Mouse (Mus musculus): Measurements from ENCODE around the gene Nxf1. TPM values are rescaled to one million over a fixed set of nuclear protein-coding genes. Genes with fewer than 3 reads are reported as not detected.

Gene Nxf1
- polyA plus RNA-seq, 1 experiment, result 78.5 TPM

DNA sequence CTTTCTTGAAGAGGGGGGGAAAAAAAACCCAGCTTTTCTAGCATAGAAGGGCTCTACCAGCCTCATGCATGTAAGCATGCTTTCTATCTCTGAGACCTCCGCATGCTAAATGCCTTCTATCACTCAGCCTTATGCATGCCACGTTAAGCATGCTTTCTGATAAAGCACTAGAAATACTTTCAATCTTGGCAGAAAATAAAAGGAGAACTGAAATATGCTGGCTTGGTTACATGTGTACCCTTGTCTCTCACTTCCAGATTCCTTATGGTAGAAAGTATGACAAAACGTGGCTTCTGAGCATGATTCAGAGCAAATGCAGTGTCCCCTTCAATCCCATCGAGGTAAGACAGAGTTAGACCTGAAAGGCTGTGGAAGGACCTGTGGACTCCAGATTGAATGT, 6.4 kb downstream of the Nxf1 start:
- Histone ChIP-seq H3K27me3 (ENCODE audit: control insufficient read depth, insufficient read depth, insufficient read length) (no peaks in the 10 kb centered on the region), H3K79me3 (ENCODE audit: low read depth) (peaks cover 45% of the 10 kb centered on the region), H3K79me2 (ENCODE audit: control insufficient read depth, insufficient read depth) (peaks cover 52% of the 10 kb centered on the region), H3K36me3 (ENCODE audit: control insufficient read depth, insufficient read depth) (peaks cover 65% of the 10 kb centered on the region), H3ac (ENCODE audit: control insufficient read depth, insufficient read length, low read depth) (no peak overlapping the region), H3K4me3 (ENCODE audit: insufficient read depth, poor library complexity, severe bottlenecking) (no peak overlapping the region)
- TF ChIP-seq CTCF (IDR thresholded peaks at IDR 0.05; ENCODE audit: control insufficient read depth, insufficient read depth, insufficient read length), result no peak

GRCm38 (mm10) chr19:8765562-8765961, 8.7 kb downstream of the Nxf1 start:
- H3K36me3 ChIP-seq (ENCODE audit: control insufficient read depth, insufficient read depth), result peaks cover 87% of the 10 kb centered on the region
- peaks cover 23% of the 10 kb centered on the region for H3K79me3 ChIP-seq (ENCODE audit: low read depth)
- H3ac ChIP-seq (ENCODE audit: control insufficient read depth, insufficient read length, low read depth), result no peak overlapping the region
- H3K79me2 ChIP-seq (ENCODE audit: control insufficient read depth, insufficient read depth), result peaks cover 33% of the 10 kb centered on the region
- H3K27me3 ChIP-seq (ENCODE audit: control insufficient read depth, insufficient read depth, insufficient read length), result no peaks in the 10 kb centered on the region
- TF ChIP-seq MAX (IDR thresholded peaks at IDR 0.05) (no peak), CTCF (IDR thresholded peaks at IDR 0.05; ENCODE audit: control insufficient read depth, insufficient read depth, insufficient read length) (no peak), USF1 (IDR thresholded peaks at IDR 0.05; ENCODE audit: low read depth) (no peak), MYOG (IDR thresholded peaks at IDR 0.05; ENCODE audit: control insufficient read depth, extremely low read depth, insufficient read length) (no peak), FOSL1 (IDR thresholded peaks at IDR 0.05; ENCODE audit: insufficient read depth, low read length, poor library complexity, severe bottlenecking) (no peak), CEBPB (IDR thresholded peaks at IDR 0.05; ENCODE audit: low read depth) (no peak), MYOD1 (IDR thresholded peaks at IDR 0.05; ENCODE audit: control insufficient read depth, insufficient read length, low read depth) (no peak)
- H3K4me3 ChIP-seq (ENCODE audit: insufficient read depth, poor library complexity, severe bottlenecking), result no peak overlapping the region

GRCm38 (mm10) chr19:8770567-8771270, 13.8 kb downstream of the Nxf1 start, which contains the start of gene Tmem223:
Gene Tmem223 (plus strand): TSS chr19:8770996.
- Histone ChIP-seq H3K79me2 (ENCODE audit: control insufficient read depth, insufficient read depth) (peaks cover 46% of the 10 kb centered on the region), H3ac (ENCODE audit: control insufficient read depth, insufficient read length, low read depth) (peak within 1 kb of the TSS; percentile 50), H3K36me3 (ENCODE audit: control insufficient read depth, insufficient read depth) (peaks cover 76% of the 10 kb centered on the region), H3K4me3 (ENCODE audit: insufficient read depth, poor library complexity, severe bottlenecking) (peak within 1 kb of the TSS; percentile 51), H3K79me3 (ENCODE audit: low read depth) (peaks cover 13% of the 10 kb centered on the region), H3K27me3 (ENCODE audit: control insufficient read depth, insufficient read depth, insufficient read length) (no peaks in the 10 kb centered on the region)
- TF ChIP-seq MYOD1 (IDR thresholded peaks at IDR 0.05; ENCODE audit: control insufficient read depth, insufficient read length, low read depth) (no peak), FOSL1 (IDR thresholded peaks at IDR 0.05; ENCODE audit: insufficient read depth, low read length, poor library complexity, severe bottlenecking) (no peak), CEBPB (IDR thresholded peaks at IDR 0.05; ENCODE audit: low read depth) (no peak), CTCF (IDR thresholded peaks at IDR 0.05; ENCODE audit: control insufficient read depth, insufficient read depth, insufficient read length) (no peak), MYOG (IDR thresholded peaks at IDR 0.05; ENCODE audit: control insufficient read depth, extremely low read depth, insufficient read length) (no peak), MAX (IDR thresholded peaks at IDR 0.05) (no peak), USF1 (IDR thresholded peaks at IDR 0.05; ENCODE audit: low read depth) (no peak)

DNA sequence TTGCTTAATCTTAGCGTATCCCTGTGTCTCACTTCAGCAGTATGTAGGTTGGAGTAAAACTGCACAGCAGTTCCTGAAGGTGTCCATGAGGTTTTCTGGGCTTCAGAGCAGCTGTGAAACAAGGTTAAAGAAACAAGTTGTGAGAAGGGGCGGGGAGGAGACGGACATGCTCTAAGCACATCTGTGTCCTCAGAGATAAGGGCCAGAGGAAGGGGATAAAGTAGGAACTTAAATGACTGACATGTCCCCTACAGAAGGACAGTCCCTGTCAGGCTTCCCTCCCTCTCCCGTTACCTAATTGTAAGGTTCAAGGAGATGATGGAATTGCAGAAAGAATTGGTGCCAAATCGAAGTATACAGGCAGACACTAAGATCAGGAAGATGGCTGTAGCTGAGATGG, 16.1 kb downstream of the Nxf1 start:
- peaks cover 14% of the 10 kb centered on the region for H3K79me3 ChIP-seq (ENCODE audit: low read depth)
- H3K36me3 ChIP-seq (ENCODE audit: control insufficient read depth, insufficient read depth), result peaks cover 69% of the 10 kb centered on the region
- no peak overlapping the region for H3K4me3 ChIP-seq (ENCODE audit: insufficient read depth, poor library complexity, severe bottlenecking)
- TF ChIP-seq MAX (IDR thresholded peaks at IDR 0.05) (no peak), USF1 (IDR thresholded peaks at IDR 0.05; ENCODE audit: low read depth) (no peak), FOSL1 (IDR thresholded peaks at IDR 0.05; ENCODE audit: insufficient read depth, low read length, poor library complexity, severe bottlenecking) (no peak), CTCF (IDR thresholded peaks at IDR 0.05; ENCODE audit: control insufficient read depth, insufficient read depth, insufficient read length) (no peak), MYOG (IDR thresholded peaks at IDR 0.05; ENCODE audit: control insufficient read depth, extremely low read depth, insufficient read length) (no peak), MYOD1 (IDR thresholded peaks at IDR 0.05; ENCODE audit: control insufficient read depth, insufficient read length, low read depth) (no peak), CEBPB (IDR thresholded peaks at IDR 0.05; ENCODE audit: low read depth) (no peak)
- no peak overlapping the region for H3ac ChIP-seq (ENCODE audit: control insufficient read depth, insufficient read length, low read depth)
- H3K27me3 ChIP-seq (ENCODE audit: control insufficient read depth, insufficient read depth, insufficient read length), result no peaks in the 10 kb centered on the region
- peaks cover 50% of the 10 kb centered on the region for H3K79me2 ChIP-seq (ENCODE audit: control insufficient read depth, insufficient read depth)

DNA sequence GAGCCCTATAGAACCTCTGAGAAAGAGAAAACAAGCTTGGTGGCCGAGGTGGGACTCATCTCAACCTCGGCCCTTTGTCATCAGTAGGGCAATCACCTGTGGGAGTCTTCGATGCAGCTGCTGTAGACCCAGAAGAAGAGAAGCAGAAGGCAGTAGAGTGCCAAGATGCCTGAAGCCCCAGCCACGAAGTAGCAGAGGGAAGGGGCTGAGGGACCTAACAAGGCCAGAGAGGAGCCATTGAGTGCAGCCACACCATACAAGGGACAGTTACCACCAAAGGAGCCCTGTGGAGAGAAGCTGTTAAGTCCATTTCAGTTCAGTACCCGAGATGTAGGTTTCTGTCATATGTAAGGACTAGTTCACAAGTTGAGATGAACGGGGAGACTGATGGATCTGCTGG, 16.5 kb downstream of the Nxf1 start:
- Histone ChIP-seq H3K27me3 (ENCODE audit: control insufficient read depth, insufficient read depth, insufficient read length) (no peaks in the 10 kb centered on the region), H3ac (ENCODE audit: control insufficient read depth, insufficient read length, low read depth) (peak overlapping the region; percentile 60), H3K79me3 (ENCODE audit: low read depth) (peaks cover 14% of the 10 kb centered on the region), H3K4me3 (ENCODE audit: insufficient read depth, poor library complexity, severe bottlenecking) (no peak overlapping the region), H3K36me3 (ENCODE audit: control insufficient read depth, insufficient read depth) (peaks cover 69% of the 10 kb centered on the region), H3K79me2 (ENCODE audit: control insufficient read depth, insufficient read depth) (peaks cover 50% of the 10 kb centered on the region)
- TF ChIP-seq MYOD1 (IDR thresholded peaks at IDR 0.05; ENCODE audit: control insufficient read depth, insufficient read length, low read depth), result no peak
- no peak for TF ChIP-seq CEBPB (IDR thresholded peaks at IDR 0.05; ENCODE audit: low read depth)
- TF ChIP-seq CTCF (IDR thresholded peaks at IDR 0.05; ENCODE audit: control insufficient read depth, insufficient read depth, insufficient read length), result no peak
- TF ChIP-seq FOSL1 (IDR thresholded peaks at IDR 0.05; ENCODE audit: insufficient read depth, low read length, poor library complexity, severe bottlenecking), result no peak
- no peak for TF ChIP-seq MYOG (IDR thresholded peaks at IDR 0.05; ENCODE audit: control insufficient read depth, extremely low read depth, insufficient read length)
- TF ChIP-seq MAX (IDR thresholded peaks at IDR 0.05), result no peak
- no peak for TF ChIP-seq USF1 (IDR thresholded peaks at IDR 0.05; ENCODE audit: low read depth)

Data from C2C12 (cell line).